ENCODE assay signal across 11 mouse cellular contexts in the genomic region with DNA sequence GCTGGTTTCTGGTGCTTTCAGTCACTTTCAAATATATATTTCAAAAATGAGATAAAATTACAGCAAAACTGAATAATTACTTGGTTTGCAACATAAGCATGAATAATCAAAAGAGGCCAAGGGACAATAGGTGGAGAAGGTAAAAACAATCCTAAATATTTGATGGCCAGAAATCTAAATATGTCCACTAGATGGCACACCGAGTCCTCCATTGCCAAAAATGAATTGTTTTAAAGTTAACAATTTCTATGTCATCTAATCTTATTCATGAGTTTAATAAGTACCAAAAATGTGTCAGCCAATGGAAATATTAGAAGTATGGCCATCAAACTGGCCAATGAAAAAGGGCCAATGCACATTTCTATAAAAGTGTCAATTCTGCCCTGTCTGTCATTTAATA.
A peak's percentile ranks its signal among the peaks of the same experiment; 100 is the strongest.
DNase-seq lines count a peak whose midpoint lies in the region; ATAC-seq and TF ChIP-seq lines count a peak whose summit lies in the region.
"Had no signal": no experiment of that assay in that cellular context is flagged by ENCODE, and none has a peak within 500 bp of the region (broad histone marks: within the 10 kb centered on the region; RNA-seq: fewer than 3 reads in every experiment).

No protein-coding gene starts in this region.

- ATAC-seq in cerebellum, adult (ENCODE audit: insufficient number of reproducible peaks, low FRiP score, low TSS enrichment), result no peak

- no peak overlapping the region for H3K27ac ChIP-seq in layer of hippocampus, adult 2 months
- H3K27ac ChIP-seq: forebrain, embryonic 12.5 days; hindbrain, embryonic 15.5 days; neural tube, embryonic 13.5 days had no signal

- H3K4me3 ChIP-seq in layer of hippocampus, adult 2 months, result no peak overlapping the region
- H3K4me3 ChIP-seq: forebrain, embryonic 12.5 days; hindbrain, embryonic 15.5 days; neural tube, embryonic 13.5 days had no signal

- TF ChIP-seq CTCF in layer of hippocampus, adult 2 months (conservative IDR thresholded peaks at IDR 0.05), result peak; percentile 89

- peak; percentile 26 for DNase-seq in cerebellum, adult 9-10 months
- DNase-seq in layer of hippocampus, adult 2 months (ENCODE audit: low spot score in 2 of 2), result peak in 1 of 2 experiments; percentile 39
- no peak for DNase-seq in layer of hippocampus, adult 9-11 months
- DNase-seq in 416B (ENCODE audit: low read depth), result peak; percentile 50
- DNase-seq in c-Kit-positive CD71-positive TER-119-negative erythroid progenitor cells, embryonic 14.5 days (ENCODE audit: low read depth), result peak; percentile 15
- no peak for DNase-seq in urinary bladder, postnatal 10 days (ENCODE audit: low spot score)
- no peak for DNase-seq in frontal cortex, postnatal 14 days (ENCODE audit: low spot score in 2 of 2)

Comparison
In these comparisons a context has a peak if more than half of its experiments do, and no peak if none do; other contexts are left out.
1. DNase-seq: peak in cerebellum, adult 9-10 months (single experiment), 416B (single experiment) and c-Kit-positive CD71-positive TER-119-negative erythroid progenitor cells, embryonic 14.5 days (single experiment); none in layer of hippocampus, adult 9-11 months (single experiment), urinary bladder, postnatal 10 days (single experiment) and frontal cortex, postnatal 14 days (0 of 2).